Mouse (Mus musculus) intestine, embryonic 16.5 days (tissue): Measurements from ENCODE around the gene Tfap2b. TPM values are rescaled to one million over a fixed set of nuclear protein-coding genes. Genes with fewer than 3 reads are reported as not detected.

Experiments
- ATAC-seq: fragments of 200-750 bp; cut with Nextera tagmentation; 2 replicates; pipeline ENCODE4 v1.8.0; 2017; ENCODE audit warnings: moderate TSS enrichment, moderate library complexity
- H3K27ac ChIP-seq: fragments of 300-500 bp; sonication (generic); 2 replicates; pipeline ENCODE4 v1.5.1; 2014; ENCODE audit warnings: mild to moderate bottlenecking, low read length
- H3K27me3 ChIP-seq: fragments of 300-500 bp; sonication (generic); replicated peaks from 2 replicates; pipeline ENCODE4 v1.6.1; 2014; ENCODE audit warnings: low read length, control low read depth, mixed read lengths; ENCODE audit not compliant: control insufficient read depth, insufficient read depth
- H3K36me3 ChIP-seq: fragments of 300-500 bp; sonication (generic); 2 replicates; pipeline ENCODE4 v1.6.1; 2014; ENCODE audit warnings: low read length, control low read depth; ENCODE audit not compliant: control insufficient read depth, insufficient read depth
- H3K4me1 ChIP-seq: fragments of 300-500 bp; sonication (generic); 2 replicates; pipeline ENCODE4 v1.6.1; 2014; ENCODE audit warnings: low read length, control low read depth, mixed read lengths; ENCODE audit not compliant: control insufficient read depth, insufficient read depth
- H3K4me2 ChIP-seq: fragments of 300-500 bp; sonication (generic); 2 replicates; pipeline ENCODE4 v1.6.1; 2014; ENCODE audit warnings: low read depth, low read length, control low read depth
- H3K4me3 ChIP-seq: fragments of 300-500 bp; sonication (generic); 2 replicates; pipeline ENCODE4 v1.5.1; 2014; ENCODE audit warnings: mild to moderate bottlenecking, low read length
- H3K9ac ChIP-seq: fragments of 300-500 bp; sonication (generic); 2 replicates; pipeline ENCODE4 v1.6.1; 2014; ENCODE audit warnings: low read depth, low read length
- H3K9me3 ChIP-seq: fragments of 300-500 bp; sonication (generic); 2 replicates; pipeline ENCODE4 v1.6.1; 2016; ENCODE audit warnings: low read length, control low read depth; ENCODE audit not compliant: control insufficient read depth
- WGBS: fragments of 180-500 bp; shearing (Covaris S2); extraction: QIAGEN DNeasy Blood & Tissue Kit; methylation state at CpG from one replicate; pipeline ENCODE4 v1.1.7; 2014; 5-methylcytosine and 5-hydroxymethylcytosine counted together
- polyA plus RNA-seq: library from polyadenylated mRNA; unstranded; fragments of >200 nt; fragmentation: Nextera tagmentation; extraction: Ambion mirVana; gene quantifications from 2 replicates; pipeline ENCODE4 v1.2.1, GENCODE M21; 2015

Gene Tfap2b
- polyA plus RNA-seq, 1 experiment from 2014 or later = 0.22 TPM

DNA sequence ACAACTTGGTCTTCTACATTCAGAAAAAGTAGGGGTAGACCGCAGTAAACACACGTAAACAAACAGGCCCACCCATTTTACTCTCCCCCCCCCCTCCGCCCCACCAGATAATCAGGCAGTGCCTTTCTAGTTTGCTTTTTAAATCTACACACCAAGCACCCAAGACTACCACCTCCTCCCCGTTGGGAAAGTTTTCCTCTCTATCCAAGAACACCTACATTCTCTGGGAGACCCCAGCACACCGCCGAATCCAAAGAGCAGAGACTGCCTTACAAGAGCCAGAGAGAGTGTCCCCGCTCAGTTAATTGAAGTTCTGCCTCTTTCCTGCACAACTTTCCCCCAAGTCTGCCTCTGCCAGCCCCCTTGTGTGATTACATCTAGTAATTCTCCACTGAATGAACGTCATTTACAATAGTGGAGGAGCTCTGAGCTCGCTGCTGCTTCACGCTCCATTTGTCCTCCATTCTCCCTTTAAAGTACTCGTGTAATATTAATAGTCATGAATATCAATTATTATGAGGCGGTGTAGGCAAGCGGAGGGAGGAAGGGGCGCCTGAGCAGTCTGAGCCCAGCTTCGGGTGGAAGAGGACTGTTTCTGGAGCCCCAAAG is 2.9 kb downstream of the Tfap2b start:
- no peak overlapping the region for H3K4me3 ChIP-seq
- ATAC-seq = no peak
- H3K4me2 ChIP-seq = no peak overlapping the region
- no peaks in the 10 kb centered on the region for H3K9me3 ChIP-seq
- peaks cover 4% of the 10 kb centered on the region; the same call in 1 of the 2 replicates for H3K4me1 ChIP-seq
- no peak overlapping the region for H3K27ac ChIP-seq
- no peak overlapping the region for H3K9ac ChIP-seq
- WGBS = 2% methylated on average over 15 of the region's 15 CpGs
- H3K36me3 ChIP-seq = no peaks in the 10 kb centered on the region
- peaks cover 69% of the 10 kb centered on the region for H3K27me3 ChIP-seq

DNA sequence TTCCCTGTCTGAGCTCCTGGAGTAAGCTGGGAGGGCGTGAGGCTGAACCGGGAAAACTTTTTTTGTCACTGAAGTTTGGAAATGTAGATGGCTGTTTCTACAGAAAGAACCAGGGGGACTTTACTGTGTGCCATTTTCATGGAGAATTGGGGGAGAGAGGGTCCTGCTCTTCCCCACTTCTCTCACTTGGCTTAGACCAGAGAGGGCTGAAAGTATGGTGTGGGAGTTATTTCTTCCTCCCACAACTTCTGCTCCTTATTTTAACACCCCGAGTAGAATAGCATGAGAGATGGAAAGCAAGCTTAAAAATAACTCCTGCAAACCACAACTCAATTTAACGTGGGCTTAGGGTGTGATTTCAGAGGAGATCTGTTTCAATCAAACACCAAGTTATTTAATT is 4.0 kb downstream of the Tfap2b start:
- no peak overlapping the region for H3K4me2 ChIP-seq
- H3K27ac ChIP-seq = no peak overlapping the region
- H3K9me3 ChIP-seq = no peaks in the 10 kb centered on the region
- no peaks in the 10 kb centered on the region for H3K36me3 ChIP-seq
- peaks cover 71% of the 10 kb centered on the region for H3K27me3 ChIP-seq
- H3K9ac ChIP-seq = no peak overlapping the region
- H3K4me1 ChIP-seq = peaks cover 4% of the 10 kb centered on the region; the same call in 1 of the 2 replicates
- H3K4me3 ChIP-seq = no peak overlapping the region
- WGBS = 0% methylated on average over 4 of the region's 4 CpGs
- no peak for ATAC-seq

DNA sequence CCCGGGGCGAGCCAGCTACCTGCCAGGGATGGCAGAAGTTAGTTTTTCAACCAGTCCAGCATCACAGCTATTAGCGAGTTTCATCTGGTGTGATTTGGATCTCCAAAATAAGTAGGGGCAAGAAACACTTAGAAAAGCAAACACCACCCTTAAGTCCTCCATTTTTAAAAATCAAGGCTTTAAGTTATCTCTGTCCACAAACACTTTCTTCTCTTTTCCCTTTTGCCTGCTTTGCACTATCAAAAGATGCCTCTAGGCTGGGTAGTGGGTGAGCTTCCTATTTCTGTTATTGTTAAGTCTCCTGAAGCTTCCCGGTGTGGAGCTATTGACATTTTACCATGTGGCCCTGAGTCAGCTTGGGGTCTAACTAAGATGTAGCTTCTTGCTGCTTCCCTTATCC is 4.5 kb downstream of the Tfap2b start:
- no peak overlapping the region for H3K9ac ChIP-seq

DNA sequence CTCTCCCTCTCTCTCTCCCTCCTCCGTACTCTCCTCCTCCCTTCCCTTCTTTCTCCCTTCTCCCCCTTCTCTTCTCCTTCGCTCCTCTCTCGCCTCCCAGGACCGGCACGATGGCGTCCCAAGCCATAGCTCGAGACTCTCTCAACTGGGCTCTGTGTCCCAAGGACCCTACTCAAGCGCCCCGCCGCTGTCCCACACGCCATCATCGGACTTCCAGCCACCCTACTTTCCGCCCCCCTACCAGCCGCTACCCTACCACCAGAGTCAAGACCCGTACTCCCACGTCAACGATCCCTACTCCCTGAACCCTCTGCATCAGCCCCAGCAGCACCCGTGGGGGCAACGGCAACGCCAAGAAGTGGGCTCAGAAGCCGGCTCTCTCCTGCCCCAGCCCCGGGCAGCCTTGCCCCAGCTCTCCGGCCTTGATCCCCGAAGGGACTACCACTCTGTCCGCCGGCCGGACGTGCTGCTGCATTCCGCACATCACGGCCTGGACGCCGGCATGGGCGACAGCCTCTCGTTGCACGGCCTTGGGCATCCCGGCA is 5.2 kb downstream of the Tfap2b start:
- no peak overlapping the region for H3K4me2 ChIP-seq
- no peak overlapping the region for H3K4me3 ChIP-seq
- H3K36me3 ChIP-seq = no peaks in the 10 kb centered on the region
- H3K9ac ChIP-seq = no peak overlapping the region
- under 1% methylated on average over 36 of the region's 36 CpGs for WGBS
- no peaks in the 10 kb centered on the region for H3K9me3 ChIP-seq
- no peak overlapping the region for H3K27ac ChIP-seq
- peaks cover 4% of the 10 kb centered on the region; the same call in 1 of the 2 replicates for H3K4me1 ChIP-seq
- no peak for ATAC-seq
- H3K27me3 ChIP-seq = peaks cover 77% of the 10 kb centered on the region

More for the DNA sequence above, 4.5 kb downstream of the Tfap2b start:
- Histone ChIP-seq H3K4me3 (no peak overlapping the region), H3K4me1 (peaks cover 4% of the 10 kb centered on the region; the same call in 1 of the 2 replicates), H3K4me2 (no peak overlapping the region), H3K36me3 (no peaks in the 10 kb centered on the region), H3K27me3 (peaks cover 73% of the 10 kb centered on the region), H3K27ac (no peak overlapping the region), H3K9me3 (no peaks in the 10 kb centered on the region)
- 2% methylated on average over 4 of the region's 4 CpGs for WGBS
- no peak for ATAC-seq

DNA sequence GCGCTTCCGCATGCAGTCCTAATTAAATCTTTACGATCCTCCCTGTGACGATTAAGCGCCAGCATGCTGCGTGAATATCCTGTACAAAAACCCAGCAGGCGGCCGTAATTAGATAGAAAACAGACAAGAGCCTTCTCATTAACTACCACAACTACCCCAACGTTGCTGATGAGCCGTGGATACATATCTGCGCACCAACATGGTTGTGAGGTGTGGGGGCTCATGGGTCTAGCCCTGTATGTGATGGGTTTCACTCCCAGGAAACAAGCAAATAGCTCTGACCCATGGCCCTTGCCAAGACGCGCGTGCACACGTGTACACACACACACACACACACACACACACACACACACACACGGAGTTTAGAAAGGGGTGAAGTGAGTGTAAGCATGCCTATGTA is 8.7 kb downstream of the Tfap2b start:
- H3K9me3 ChIP-seq = no peaks in the 10 kb centered on the region
- 4% methylated on average over 16 of the region's 16 CpGs for WGBS
- no peaks in the 10 kb centered on the region for H3K4me1 ChIP-seq
- H3K4me3 ChIP-seq = no peak overlapping the region
- peaks cover 66% of the 10 kb centered on the region for H3K27me3 ChIP-seq
- H3K36me3 ChIP-seq = no peaks in the 10 kb centered on the region
- H3K4me2 ChIP-seq = no peak overlapping the region
- ATAC-seq = no peak
- no peak overlapping the region for H3K9ac ChIP-seq
- no peak overlapping the region for H3K27ac ChIP-seq

DNA sequence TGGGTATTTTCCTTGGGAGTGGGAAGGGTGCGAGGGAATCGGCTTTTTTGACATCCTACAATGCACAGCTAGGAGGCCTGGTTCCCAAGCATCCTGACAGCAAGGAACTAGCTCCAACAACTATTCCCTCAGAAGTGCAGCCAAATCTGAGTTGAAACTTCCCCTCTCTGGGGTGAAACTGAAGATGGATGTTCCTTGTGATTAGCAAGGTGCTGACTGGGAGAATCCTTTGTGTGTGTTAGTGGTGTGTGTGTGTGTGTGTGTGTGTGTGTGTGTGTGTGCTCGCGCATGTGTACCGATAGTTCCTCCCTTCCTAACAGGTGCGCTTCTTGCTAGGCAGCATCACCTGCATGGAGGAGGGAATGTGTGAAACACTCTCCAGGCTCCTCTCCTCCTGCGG is 9.5 kb downstream of the Tfap2b start:
- no peaks in the 10 kb centered on the region for H3K9me3 ChIP-seq
- H3K36me3 ChIP-seq = no peaks in the 10 kb centered on the region
- no peak overlapping the region for H3K27ac ChIP-seq
- H3K27me3 ChIP-seq = peaks cover 62% of the 10 kb centered on the region
- WGBS = 8% methylated on average over 7 of the region's 7 CpGs
- H3K4me1 ChIP-seq = no peaks in the 10 kb centered on the region
- no peak overlapping the region for H3K4me3 ChIP-seq
- no peak overlapping the region for H3K9ac ChIP-seq
- H3K4me2 ChIP-seq = no peak overlapping the region
- no peak for ATAC-seq

DNA sequence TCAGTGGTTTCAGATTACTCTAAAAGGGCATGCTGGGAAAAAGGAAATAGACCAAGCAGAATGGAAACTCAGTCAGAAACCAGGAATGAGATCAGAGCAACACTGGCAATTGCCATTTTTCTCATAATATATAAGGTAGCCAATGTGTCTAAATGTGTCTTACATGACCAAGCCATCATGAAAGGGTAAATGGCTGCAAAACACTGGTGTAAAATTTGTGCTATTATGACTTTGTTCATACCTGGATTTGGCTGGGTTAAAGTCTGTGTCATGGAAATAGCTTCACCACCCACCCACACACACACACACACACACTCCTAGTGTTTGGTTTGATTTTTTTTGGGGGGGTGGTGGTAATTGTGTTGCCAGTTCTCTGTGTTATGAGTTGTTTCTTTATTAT is 10.7 kb downstream of the Tfap2b start:
- Histone ChIP-seq H3K27me3 (peaks cover 63% of the 10 kb centered on the region), H3K4me1 (no peaks in the 10 kb centered on the region), H3K36me3 (no peaks in the 10 kb centered on the region), H3K4me2 (no peak overlapping the region), H3K9ac (no peak overlapping the region), H3K9me3 (no peaks in the 10 kb centered on the region), H3K27ac (no peak overlapping the region), H3K4me3 (no peak overlapping the region)
- no peak for ATAC-seq

DNA sequence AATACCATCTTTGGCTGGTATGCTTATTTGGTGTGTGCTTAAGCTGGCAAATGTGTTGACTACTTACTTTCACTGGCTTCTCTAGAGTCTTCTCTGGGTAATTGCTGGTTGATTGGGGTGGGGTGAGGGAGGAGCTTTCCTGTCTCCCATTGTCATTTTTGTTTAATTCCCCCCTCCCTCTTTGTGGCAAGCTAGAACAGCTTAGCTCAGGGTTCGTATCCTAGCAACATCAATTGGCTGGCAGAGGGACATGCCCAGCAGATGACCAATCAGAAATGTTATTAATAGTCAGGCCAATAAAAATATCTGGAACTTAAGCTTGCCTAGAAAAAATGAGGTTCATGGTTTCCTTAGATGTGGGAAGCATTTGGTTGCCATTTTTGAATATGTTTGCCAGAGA is 11.8 kb downstream of the Tfap2b start:
- ATAC-seq = no peak

DNA sequence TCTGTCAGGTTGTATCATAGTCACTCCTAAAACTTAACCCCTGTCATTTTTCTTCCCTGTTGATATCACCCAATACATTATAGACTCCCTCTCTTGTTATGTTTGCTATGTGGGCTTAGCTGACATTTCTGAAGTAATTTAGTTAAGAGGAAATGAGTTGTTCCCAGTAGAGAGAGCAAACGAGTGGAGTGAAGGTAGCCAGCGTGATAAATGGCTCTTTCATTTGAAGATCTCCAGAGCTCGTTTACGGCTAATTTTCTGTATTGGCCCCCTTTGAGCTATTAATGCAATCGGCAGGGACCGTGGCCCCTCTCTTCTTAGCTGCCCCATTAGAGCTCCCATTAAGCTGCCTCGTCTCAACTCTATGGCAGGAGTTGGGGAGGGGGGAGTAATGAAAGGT is 12.9 kb downstream of the Tfap2b start:
- no peaks in the 10 kb centered on the region for H3K36me3 ChIP-seq
- no peak for ATAC-seq
- under 1% methylated on average over 7 of the region's 7 CpGs for WGBS
- no peak overlapping the region for H3K4me2 ChIP-seq
- no peaks in the 10 kb centered on the region for H3K4me1 ChIP-seq
- no peak overlapping the region for H3K27ac ChIP-seq
- H3K9me3 ChIP-seq = no peaks in the 10 kb centered on the region
- peaks cover 58% of the 10 kb centered on the region for H3K27me3 ChIP-seq
- H3K4me3 ChIP-seq = no peak overlapping the region
- H3K9ac ChIP-seq = no peak overlapping the region

More for the DNA sequence above, 11.8 kb downstream of the Tfap2b start:
- no peaks in the 10 kb centered on the region for H3K4me1 ChIP-seq
- no peak overlapping the region for H3K9ac ChIP-seq
- no peaks in the 10 kb centered on the region for H3K9me3 ChIP-seq
- H3K36me3 ChIP-seq = no peaks in the 10 kb centered on the region
- WGBS = 4% methylated on average over 1 of the region's 1 CpGs
- no peak overlapping the region for H3K4me2 ChIP-seq
- H3K27me3 ChIP-seq = peaks cover 58% of the 10 kb centered on the region
- no peak overlapping the region for H3K4me3 ChIP-seq
- H3K27ac ChIP-seq = no peak overlapping the region

DNA sequence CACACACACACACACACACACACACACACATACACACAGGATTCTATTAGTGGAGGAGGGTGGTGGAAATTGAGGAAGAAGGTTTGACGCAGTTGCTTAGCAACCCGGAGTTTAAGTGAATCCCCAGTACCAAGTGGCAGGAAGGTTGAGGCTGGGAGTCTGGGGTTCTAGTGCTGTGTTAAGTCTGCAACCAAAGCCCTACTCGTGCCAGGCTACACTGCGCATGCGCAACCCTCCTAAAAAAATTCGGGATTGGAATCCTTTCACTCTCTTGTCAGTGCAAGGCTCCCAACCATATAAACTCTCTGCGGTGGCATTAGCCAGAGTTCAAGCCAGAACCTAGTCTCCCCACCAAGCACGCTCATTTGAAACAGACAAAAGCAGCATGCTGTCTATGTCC is 18.0 kb downstream of the Tfap2b start:
- peaks cover 58% of the 10 kb centered on the region for H3K27me3 ChIP-seq
- no peak for ATAC-seq
- 5% methylated on average over 8 of the region's 8 CpGs for WGBS
- H3K4me3 ChIP-seq = no peak overlapping the region
- H3K4me2 ChIP-seq = no peak overlapping the region
- no peaks in the 10 kb centered on the region for H3K4me1 ChIP-seq
- H3K36me3 ChIP-seq = no peaks in the 10 kb centered on the region
- H3K9ac ChIP-seq = no peak overlapping the region
- no peaks in the 10 kb centered on the region for H3K9me3 ChIP-seq
- no peak overlapping the region for H3K27ac ChIP-seq
